Comparison of ENCODE assay signal across 10 mouse cellular contexts in the genomic region with DNA sequence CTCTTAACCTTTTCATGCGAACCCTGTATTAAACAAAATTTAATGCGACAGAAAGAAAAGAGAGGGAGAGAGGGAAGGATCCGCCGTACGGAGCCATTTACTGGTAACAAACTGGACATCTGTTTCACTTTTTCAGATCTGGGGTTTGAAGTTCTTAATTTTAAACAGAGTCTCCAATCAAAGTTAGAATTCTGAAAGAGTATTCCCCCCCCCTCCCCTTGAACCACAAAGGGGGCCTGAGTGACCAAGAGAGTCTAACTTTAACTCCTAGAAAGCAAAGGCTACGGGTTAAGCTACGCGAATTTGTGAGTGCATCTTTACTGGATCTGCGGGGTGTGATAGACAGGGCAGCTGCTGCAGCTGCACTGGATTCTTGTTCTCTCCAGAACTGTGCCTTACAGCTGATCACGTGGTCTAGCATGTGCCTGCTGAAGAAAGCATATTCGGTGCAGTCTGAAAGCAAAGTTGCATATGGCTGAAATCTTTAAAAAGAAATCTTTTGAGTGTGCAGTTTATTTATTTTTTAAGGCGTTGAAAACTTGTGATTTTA. TPM values are rescaled to one million over a fixed set of nuclear protein-coding genes. Genes with fewer than 3 reads are reported as not detected.
A peak's percentile ranks its signal among the peaks of the same experiment; 100 is the strongest.
DNase-seq lines count a peak whose midpoint lies in the region; ATAC-seq lines count a peak whose summit lies in the region.
"Had no signal": no experiment of that assay in that cellular context is flagged by ENCODE, and none has a peak within 500 bp of the region (broad histone marks: within the 10 kb centered on the region; RNA-seq: fewer than 3 reads in every experiment).

No protein-coding gene starts in this region.

- ATAC-seq in lung, embryonic 15.5 days (ENCODE audit: borderline replicate concordance, extremely low read depth, low FRiP score, low TSS enrichment), result no peak
- peak; percentile 92 for ATAC-seq in forebrain, embryonic 12.5 days (ENCODE audit: low FRiP score)
- peak; percentile 87; the same call in 1 of the 2 replicates for ATAC-seq in limb, embryonic 11.5 days (ENCODE audit: insufficient number of reproducible peaks, low FRiP score, low TSS enrichment, low read depth)

- H3K4me1 ChIP-seq in lung, embryonic 15.5 days, result 0 out of 2 replicates have a peak, but pooled peaks cover 4% of the 10 kb centered on the region
- H3K4me1 ChIP-seq in forebrain, embryonic 12.5 days, result peaks cover 8% of the 10 kb centered on the region
- no peaks in the 10 kb centered on the region for H3K4me1 ChIP-seq in limb, embryonic 11.5 days (ENCODE audit: control insufficient read depth, insufficient read depth, low read length)

- H3K27me3 ChIP-seq in lung, embryonic 15.5 days, result peaks cover 71% of the 10 kb centered on the region
- peaks cover 65% of the 10 kb centered on the region for H3K27me3 ChIP-seq in forebrain, embryonic 12.5 days
- H3K27me3 ChIP-seq in limb, embryonic 11.5 days (ENCODE audit: control insufficient read depth, insufficient read depth, low read length), result peaks cover 51% of the 10 kb centered on the region

- 0 out of 2 replicates have a peak overlapping the region, but pooled peaks have one; percentile 5 for H3K4me3 ChIP-seq in lung, embryonic 15.5 days
- H3K4me3 ChIP-seq in forebrain, embryonic 12.5 days (replicated peaks), result peak overlapping the region; percentile 28
- H3K4me3 ChIP-seq in limb, embryonic 11.5 days (ENCODE audit: low read depth, low read length), result 0 out of 2 replicates have a peak overlapping the region, but pooled peaks have one; percentile 9

- DNase-seq in lung, postnatal 10 days, result no peak
- DNase-seq in limb, embryonic 11.5 days (ENCODE audit: low spot score), result no peak
- DNase-seq in retina, postnatal 1 day, result peak; percentile 69
- DNase-seq in right cerebral cortex, adult 2 months (ENCODE audit: low spot score in 2 of 2), result no peak
- no peak for DNase-seq in ovary, postnatal 10 days (ENCODE audit: low spot score)
- no peak for DNase-seq in thymus, adult 18-20 months
- DNase-seq: lung, adult 18-20 months; thymus, postnatal 14 days had no signal

- peak overlapping the region; percentile 29 for H3K4me2 ChIP-seq in lung, embryonic 15.5 days
- peak overlapping the region; percentile 53 for H3K4me2 ChIP-seq in forebrain, embryonic 12.5 days
- peak overlapping the region; percentile 27; the same call in 1 of the 2 replicates for H3K4me2 ChIP-seq in limb, embryonic 11.5 days (ENCODE audit: low read depth, severe bottlenecking)

- H3K36me3 ChIP-seq in lung, embryonic 15.5 days, result no peaks in the 10 kb centered on the region
- no peaks in the 10 kb centered on the region for H3K36me3 ChIP-seq in forebrain, embryonic 12.5 days (replicated peaks)
- H3K36me3 ChIP-seq in limb, embryonic 11.5 days (ENCODE audit: control insufficient read depth, insufficient read depth, low read length), result no peaks in the 10 kb centered on the region

- no peaks in the 10 kb centered on the region for H3K9me3 ChIP-seq in lung, embryonic 15.5 days
- H3K9me3 ChIP-seq in forebrain, embryonic 12.5 days, result no peaks in the 10 kb centered on the region
- H3K9me3 ChIP-seq in limb, embryonic 11.5 days (ENCODE audit: control insufficient read depth, low read length), result no peaks in the 10 kb centered on the region

- H3K9ac ChIP-seq in lung, embryonic 15.5 days, result no peak overlapping the region
- H3K9ac ChIP-seq in forebrain, embryonic 12.5 days, result no peak overlapping the region
- H3K9ac ChIP-seq in limb, embryonic 11.5 days (ENCODE audit: low read length), result no peak overlapping the region

- WGBS in lung, embryonic 15.5 days, result 8% methylated on average over 12 of the region's 12 CpGs
- 2% methylated on average over 12 of the region's 12 CpGs for WGBS in forebrain, embryonic 12.5 days
- 5% methylated on average over 12 of the region's 12 CpGs for WGBS in limb, embryonic 11.5 days

- no peak overlapping the region for H3K27ac ChIP-seq in lung, embryonic 15.5 days
- H3K27ac ChIP-seq in forebrain, embryonic 12.5 days, result no peak overlapping the region
- H3K27ac ChIP-seq in limb, embryonic 11.5 days (replicated peaks; ENCODE audit: low read depth, low read length), result no peak overlapping the region

RNA-seq across cellular contexts. Expression of a gene that starts 16.4 kb away (rescaled TPM):
- not detected in 2 replicates for polyA plus RNA-seq in lung, embryonic 15.5 days (2015; fragmentation: Nextera tagmentation; extraction: Ambion mirVana)
- polyA plus RNA-seq in forebrain, embryonic 12.5 days (2016; fragmentation: Nextera tagmentation; extraction: Ambion mirVana), result 7.7 and 8.3 TPM in 2 replicates
- 0.49 and 1.1 TPM in 2 replicates for polyA plus RNA-seq in limb, embryonic 11.5 days (2014; fragmentation: Nextera tagmentation; extraction: Ambion mirVana)
